Mouse (Mus musculus) forelimb bud, embryonic 11.5 days (tissue): Measurements from ENCODE around the gene Ankdd1a.
A peak's percentile ranks its signal among the peaks of the same experiment; 100 is the strongest.

Experiments
- DNase-seq: peaks from one replicate; pipeline ENCODE4 v3.0.0-alpha.2; 2012; ENCODE audit warnings: low read depth, low spot score

Ankdd1a gene

GRCm38 (mm10) chr9:65519807-65520504 is at the start of gene Ankdd1a:
Gene Ankdd1a (minus strand): TSS chr9:65520193.
- DNase-seq: peak; percentile 19

- DNase-seq: no peak
Observed at GRCm38 (mm10) chr9:65569491-65569971, 49.5 kb upstream of the Ankdd1a start.

- DNase-seq: no peak
Observed at GRCm38 (mm10) chr9:65568787-65569186, 48.8 kb upstream of the Ankdd1a start.

- no peak for DNase-seq
Observed at GRCm38 (mm10) chr9:65564698-65565097, 44.7 kb upstream of the Ankdd1a start.

GRCm38 (mm10) chr9:65563073-65563472 is 43.1 kb upstream of the Ankdd1a start:
- no peak for DNase-seq

- no peak for DNase-seq
Observed at GRCm38 (mm10) chr9:65562081-65562506, 42.1 kb upstream of the Ankdd1a start.

- DNase-seq: no peak
Observed at GRCm38 (mm10) chr9:65561016-65561415, 41.0 kb upstream of the Ankdd1a start.

- DNase-seq: peak; percentile 55
Observed at GRCm38 (mm10) chr9:65558806-65559205, 38.8 kb upstream of the Ankdd1a start.

GRCm38 (mm10) chr9:65556979-65557378 is 37.0 kb upstream of the Ankdd1a start:
- no peak for DNase-seq

GRCm38 (mm10) chr9:65556349-65556748 is 36.4 kb upstream of the Ankdd1a start:
- no peak for DNase-seq

- no peak for DNase-seq
Observed at GRCm38 (mm10) chr9:65555621-65556020, 35.6 kb upstream of the Ankdd1a start.

GRCm38 (mm10) chr9:65555001-65555405 is 35.0 kb upstream of the Ankdd1a start:
- DNase-seq: peak; percentile 34

- no peak for DNase-seq
Observed at GRCm38 (mm10) chr9:65552711-65553110, 32.7 kb upstream of the Ankdd1a start.

- no peak for DNase-seq
Observed at GRCm38 (mm10) chr9:65552141-65552540, 32.1 kb upstream of the Ankdd1a start.

GRCm38 (mm10) chr9:65551035-65551434 is 31.0 kb upstream of the Ankdd1a start:
- DNase-seq: peak; percentile 64

GRCm38 (mm10) chr9:65550079-65550831 is 30.3 kb upstream of the Ankdd1a start:
- no peak for DNase-seq

- DNase-seq: no peak
Observed at GRCm38 (mm10) chr9:65549643-65550042, 29.6 kb upstream of the Ankdd1a start.

- no peak for DNase-seq
Observed at GRCm38 (mm10) chr9:65549139-65549538, 29.1 kb upstream of the Ankdd1a start.

- no peak for DNase-seq
Observed at GRCm38 (mm10) chr9:65548311-65548710, 28.3 kb upstream of the Ankdd1a start.

- DNase-seq: no peak
Observed at GRCm38 (mm10) chr9:65547844-65548243, 27.9 kb upstream of the Ankdd1a start.

- DNase-seq: no peak
Observed at GRCm38 (mm10) chr9:65547111-65547510, 27.1 kb upstream of the Ankdd1a start.

- DNase-seq: no peak
Observed at GRCm38 (mm10) chr9:65546413-65546695, 26.4 kb upstream of the Ankdd1a start.
